ENCODE assay signal across 8 mouse cellular contexts in genomic region chr1:73955259-73955842, GRCm38 (mm10).
DNase-seq lines count a peak whose midpoint lies in the region; ATAC-seq and TF ChIP-seq lines count a peak whose summit lies in the region.

No protein-coding gene starts in this region.

- 31% methylated on average over 4 of the region's 4 CpGs for WGBS in heart, embryonic 10.5 days
- 16% methylated on average over 4 of the region's 4 CpGs for WGBS in midbrain, postnatal 0 days

- no peak overlapping the region for H3K4me2 ChIP-seq in midbrain, postnatal 0 days (ENCODE audit: low read depth, low read length, poor library complexity, severe bottlenecking)

- peaks cover 32% of the 10 kb centered on the region for H3K27me3 ChIP-seq in heart, embryonic 10.5 days (ENCODE audit: insufficient read depth, poor library complexity, severe bottlenecking)
- H3K27me3 ChIP-seq in midbrain, postnatal 0 days (ENCODE audit: insufficient read depth, low read length) = no peaks in the 10 kb centered on the region

- peaks cover 38% of the 10 kb centered on the region for H3K36me3 ChIP-seq in heart, embryonic 10.5 days
- H3K36me3 ChIP-seq in midbrain, postnatal 0 days (ENCODE audit: insufficient read depth, low read length) = no peaks in the 10 kb centered on the region

- TF ChIP-seq CTCF in midbrain, postnatal 0 days (IDR thresholded peaks at IDR 0.05) = no peak

- peaks cover 92% of the 10 kb centered on the region for H3K4me1 ChIP-seq in heart, embryonic 10.5 days
- no peaks in the 10 kb centered on the region for H3K4me1 ChIP-seq in midbrain, postnatal 0 days (ENCODE audit: insufficient read depth, low read length)

- peak; percentile 57 to 64 for DNase-seq in urinary bladder, adult 18-20 months (ENCODE audit: low spot score in 2 of 2)
- DNase-seq in urinary bladder, postnatal 10 days (ENCODE audit: low spot score) = no peak
- no peak for DNase-seq in heart, embryonic 10.5 days (ENCODE audit: low spot score)
- DNase-seq in kidney, postnatal 14 days = peak; percentile 75
- peak; percentile 41 for DNase-seq in midbrain, postnatal 0 days (ENCODE audit: low spot score)
- DNase-seq in thymus, postnatal 0 days (ENCODE audit: low spot score) = no peak
- no peak for DNase-seq in cerebellum, adult 18-20 months
- DNase-seq in left cerebral cortex, postnatal 25 days (ENCODE audit: low spot score in 2 of 2) = no peak

- H3K4me3 ChIP-seq in heart, embryonic 10.5 days = no peak overlapping the region
- H3K4me3 ChIP-seq in midbrain, postnatal 0 days (ENCODE audit: low read depth, low read length) = no peak overlapping the region

- H3K9ac ChIP-seq in midbrain, postnatal 0 days (replicated peaks; ENCODE audit: low read length, poor library complexity, severe bottlenecking) = no peak overlapping the region

- H3K27ac ChIP-seq in heart, embryonic 10.5 days = peak overlapping the region; percentile 72
- H3K27ac ChIP-seq in midbrain, postnatal 0 days (ENCODE audit: low read depth, low read length) = no peak overlapping the region

- peak; percentile 57; the same call in 1 of the 2 replicates for ATAC-seq in midbrain, postnatal 0 days (ENCODE audit: low FRiP score)

- intact Hi-C loops in left cerebral cortex, postnatal 25 days (cut with DNase I) = no loop called here

- no peaks in the 10 kb centered on the region for H3K9me3 ChIP-seq in heart, embryonic 10.5 days
- H3K9me3 ChIP-seq in midbrain, postnatal 0 days (ENCODE audit: low read length) = no peaks in the 10 kb centered on the region

Comparison
In these comparisons a context has a peak if more than half of its experiments do, and no peak if none do; other contexts are left out.
1. DNase-seq: peak in urinary bladder, adult 18-20 months (2 of 2), kidney, postnatal 14 days (single experiment) and midbrain, postnatal 0 days (single experiment); none in urinary bladder, postnatal 10 days (single experiment), heart, embryonic 10.5 days (single experiment), thymus, postnatal 0 days (single experiment), cerebellum, adult 18-20 months (0 of 2) and left cerebral cortex, postnatal 25 days (0 of 2).